Comparison of ENCODE assay signal across 8 mouse cellular contexts in genomic region chr7:75456152-75456888, GRCm38 (mm10). TPM values are rescaled to one million over a fixed set of nuclear protein-coding genes. Genes with fewer than 3 reads are reported as not detected.
DNase-seq lines count a peak whose midpoint lies in the region; ATAC-seq and TF ChIP-seq lines count a peak whose summit lies in the region.

No protein-coding gene starts in this region.

- peak; percentile 16 for DNase-seq in cerebellum, adult 9-10 months
- DNase-seq in cerebellum, adult 11-12 months = no peak
- DNase-seq in forebrain, embryonic 11.5 days (ENCODE audit: low spot score) = no peak
- DNase-seq in retina, postnatal 1 day = peak; percentile 20
- no peak for DNase-seq in thymus, postnatal 0 days (ENCODE audit: low spot score)
- no peak for DNase-seq in right cerebral cortex, postnatal 36 days (ENCODE audit: low spot score in 2 of 2)

- H3K27me3 ChIP-seq in C2C12 (ENCODE audit: control insufficient read depth, insufficient read depth, insufficient read length) = no peaks in the 10 kb centered on the region
- H3K27me3 ChIP-seq in forebrain, embryonic 11.5 days (ENCODE audit: control insufficient read depth, insufficient read depth, low read length) = no peaks in the 10 kb centered on the region
- H3K27me3 ChIP-seq in liver, embryonic 12.5 days (replicated peaks) = peaks cover 18% of the 10 kb centered on the region

- peak overlapping the region; percentile 74 for H3K4me2 ChIP-seq in forebrain, embryonic 11.5 days (ENCODE audit: low read depth, low read length, severe bottlenecking)
- peak overlapping the region; percentile 93 for H3K4me2 ChIP-seq in liver, embryonic 12.5 days

- peak overlapping the region; percentile 87 for H3K9ac ChIP-seq in forebrain, embryonic 11.5 days (ENCODE audit: low read length)
- peak overlapping the region; percentile 76 for H3K9ac ChIP-seq in liver, embryonic 12.5 days

- peak overlapping the region; percentile 66 for H3ac ChIP-seq in C2C12 (ENCODE audit: control insufficient read depth, insufficient read length, low read depth)

- TF ChIP-seq CTCF in C2C12 (IDR thresholded peaks at IDR 0.05; ENCODE audit: control insufficient read depth, insufficient read depth, insufficient read length) = no peak

- H3K79me2 ChIP-seq in C2C12 (ENCODE audit: control insufficient read depth, insufficient read depth) = peaks cover 54% of the 10 kb centered on the region

- peak overlapping the region; percentile 97 for H3K27ac ChIP-seq in forebrain, embryonic 11.5 days (ENCODE audit: low read depth, low read length)
- H3K27ac ChIP-seq in liver, embryonic 12.5 days = no peak overlapping the region; the same call in 1 of the 2 replicates

- WGBS in forebrain, embryonic 11.5 days = 1% methylated on average over 25 of the region's 25 CpGs
- 9% methylated on average over 25 of the region's 25 CpGs for WGBS in liver, embryonic 12.5 days (ENCODE audit: insufficient replicate concordance)

- H3K4me1 ChIP-seq in forebrain, embryonic 11.5 days (replicated peaks; ENCODE audit: control insufficient read depth, insufficient read depth, low read length) = peaks cover 4% of the 10 kb centered on the region; the same call in 1 of the 2 replicates
- H3K4me1 ChIP-seq in liver, embryonic 12.5 days = peaks cover 25% of the 10 kb centered on the region

- peaks cover 12% of the 10 kb centered on the region for H3K79me3 ChIP-seq in C2C12 (ENCODE audit: low read depth)

- H3K4me3 ChIP-seq in C2C12 (ENCODE audit: insufficient read depth, poor library complexity, severe bottlenecking) = peak overlapping the region; percentile 55
- peak overlapping the region; percentile 85 for H3K4me3 ChIP-seq in forebrain, embryonic 11.5 days (ENCODE audit: low read depth, low read length)
- peak overlapping the region; percentile 74 for H3K4me3 ChIP-seq in liver, embryonic 12.5 days

- ATAC-seq in forebrain, embryonic 11.5 days (replicated peaks; ENCODE audit: low FRiP score) = no peak; the same call in 1 of the 2 replicates
- ATAC-seq in liver, embryonic 12.5 days = no peak

- H3K9me3 ChIP-seq in forebrain, embryonic 11.5 days (ENCODE audit: control insufficient read depth, low read length) = no peaks in the 10 kb centered on the region; the same call in 1 of the 2 replicates
- H3K9me3 ChIP-seq in liver, embryonic 12.5 days (replicated peaks) = no peaks in the 10 kb centered on the region

- no peaks in the 10 kb centered on the region for H3K36me3 ChIP-seq in C2C12 (ENCODE audit: control insufficient read depth, insufficient read depth)
- H3K36me3 ChIP-seq in forebrain, embryonic 11.5 days (ENCODE audit: control insufficient read depth, insufficient read depth, low read length) = no peaks in the 10 kb centered on the region
- no peaks in the 10 kb centered on the region for H3K36me3 ChIP-seq in liver, embryonic 12.5 days

TF ChIP-seq in C2C12, 6 proteins besides CTCF, POLR2A, EP300 and RAD21:
- TF ChIP-seq MAX (IDR thresholded peaks at IDR 0.05) (no peak), USF1 (IDR thresholded peaks at IDR 0.05; ENCODE audit: low read depth) (no peak), CEBPB (IDR thresholded peaks at IDR 0.05; ENCODE audit: low read depth) (peak; percentile 70)

RNA-seq across cellular contexts. Expression of gene Akap13, which starts 1.0 kb away (rescaled TPM):
- 11.1 TPM for polyA plus RNA-seq in C2C12 (2012; fragmentation: generic; extraction: Trizol)
- 27.7 and 31.0 TPM in 2 replicates for polyA plus RNA-seq in forebrain, embryonic 11.5 days (2014; fragmentation: Nextera tagmentation; extraction: Ambion mirVana)
- 35.2 and 37.9 TPM in 2 replicates for polyA plus RNA-seq in liver, embryonic 12.5 days (2016; fragmentation: Nextera tagmentation; extraction: Ambion mirVana)
- 47.3 and 72.9 TPM in 2 replicates for polyA plus RNA-seq in thymus, postnatal 0 days (2015; fragmentation: Nextera tagmentation; extraction: Ambion mirVana)

Comparison
In these comparisons a context has a peak if more than half of its experiments do, and no peak if none do; other contexts are left out.
1. DNase-seq: peak in cerebellum, adult 9-10 months (single experiment) and retina, postnatal 1 day (single experiment); none in cerebellum, adult 11-12 months (single experiment), forebrain, embryonic 11.5 days (single experiment), thymus, postnatal 0 days (single experiment) and right cerebral cortex, postnatal 36 days (0 of 2).
2. Peak in every context shown above with its lines, with median percentiles within 50 percentile points of each other: H3K4me3 ChIP-seq.